Mouse (Mus musculus) heart, embryonic 13.5 days (tissue): ENCODE results near the gene Olfr187. TPM values are rescaled to one million over a fixed set of nuclear protein-coding genes. Genes with fewer than 3 reads are reported as not detected.

Source experiments
- ATAC-seq: fragments of 200-750 bp; cut with Nextera tagmentation; 2 replicates; pipeline ENCODE4 v1.8.0; 2017; ENCODE audit warnings: moderate TSS enrichment; ENCODE audit not compliant: insufficient number of reproducible peaks, low FRiP score, low TSS enrichment; ENCODE audit errors: extremely low read depth
- H3K27ac ChIP-seq: fragments of 300-500 bp; sonication (generic); replicated peaks from 2 replicates; pipeline ENCODE4 v1.5.1; 2015; ENCODE audit warnings: moderate library complexity, mild to moderate bottlenecking, inconsistent platforms
- H3K27me3 ChIP-seq: fragments of 300-500 bp; sonication (generic); replicated peaks from 2 replicates; pipeline ENCODE4 v1.6.1; 2015; ENCODE audit warnings: mild to moderate bottlenecking, inconsistent platforms
- H3K36me3 ChIP-seq: fragments of 300-500 bp; sonication (generic); 2 replicates; pipeline ENCODE4 v1.6.1; 2015; ENCODE audit warnings: mild to moderate bottlenecking, inconsistent platforms
- H3K4me1 ChIP-seq: fragments of 300-500 bp; sonication (generic); 2 replicates; pipeline ENCODE4 v1.6.1; 2015; ENCODE audit warnings: inconsistent platforms
- H3K4me2 ChIP-seq: fragments of 300-500 bp; sonication (generic); 2 replicates; pipeline ENCODE4 v1.6.1; 2015; ENCODE audit warnings: inconsistent platforms, mild to moderate bottlenecking, moderate library complexity
- H3K4me3 ChIP-seq: fragments of 300-500 bp; sonication (generic); 2 replicates; pipeline ENCODE4 v1.5.1; 2015; ENCODE audit warnings: moderate library complexity, mild to moderate bottlenecking, inconsistent platforms
- H3K9ac ChIP-seq: fragments of 300-500 bp; sonication (generic); 2 replicates; pipeline ENCODE4 v1.6.1; 2015; ENCODE audit warnings: inconsistent platforms, mild to moderate bottlenecking, moderate library complexity
- H3K9me3 ChIP-seq: fragments of 300-500 bp; sonication (generic); 2 replicates; pipeline ENCODE4 v1.6.1; 2016; ENCODE audit warnings: inconsistent platforms
- WGBS: fragments of 180-500 bp; shearing (Covaris S2); methylation state at CpG from one replicate; pipeline ENCODE4 v1.1.7; 2015; ENCODE audit warnings: mixed read lengths; 5-methylcytosine and 5-hydroxymethylcytosine counted together
- polyA plus RNA-seq: library from polyadenylated mRNA; unstranded; fragments of >200 nt; fragmentation: Nextera tagmentation; extraction: Ambion mirVana; gene quantifications from 2 replicates; pipeline ENCODE4 v1.2.1, GENCODE M21; 2015

Gene Olfr187
- polyA plus RNA-seq, 1 experiment from 2014 or later: not detected

DNA sequence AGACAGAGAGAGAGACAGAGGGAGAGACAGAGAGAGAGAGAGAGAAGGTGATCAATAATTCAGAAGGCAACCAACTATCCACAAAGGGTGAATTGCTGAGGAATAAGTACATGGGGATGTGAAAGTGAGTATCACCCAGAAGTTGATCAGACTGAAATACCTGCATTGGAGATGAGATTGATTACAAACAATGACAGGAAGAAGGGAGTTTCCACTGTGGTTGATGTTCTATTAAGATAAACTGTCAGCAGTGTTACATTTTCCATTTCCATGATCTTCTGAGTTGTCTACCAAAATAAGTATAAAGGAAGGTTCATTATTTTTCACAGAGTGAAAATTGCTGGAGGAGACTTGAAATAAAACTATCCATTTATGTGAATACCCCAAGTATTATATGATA, 32.4 kb downstream of the Olfr187 start:
- H3K27me3 ChIP-seq: no peaks in the 10 kb centered on the region
- H3K27ac ChIP-seq: no peak overlapping the region
- H3K4me1 ChIP-seq: no peaks in the 10 kb centered on the region
- H3K36me3 ChIP-seq: no peaks in the 10 kb centered on the region
- no peak overlapping the region for H3K4me3 ChIP-seq
- no peak overlapping the region for H3K9ac ChIP-seq
- H3K4me2 ChIP-seq: no peak overlapping the region
- ATAC-seq: no peak
- no peaks in the 10 kb centered on the region for H3K9me3 ChIP-seq

DNA sequence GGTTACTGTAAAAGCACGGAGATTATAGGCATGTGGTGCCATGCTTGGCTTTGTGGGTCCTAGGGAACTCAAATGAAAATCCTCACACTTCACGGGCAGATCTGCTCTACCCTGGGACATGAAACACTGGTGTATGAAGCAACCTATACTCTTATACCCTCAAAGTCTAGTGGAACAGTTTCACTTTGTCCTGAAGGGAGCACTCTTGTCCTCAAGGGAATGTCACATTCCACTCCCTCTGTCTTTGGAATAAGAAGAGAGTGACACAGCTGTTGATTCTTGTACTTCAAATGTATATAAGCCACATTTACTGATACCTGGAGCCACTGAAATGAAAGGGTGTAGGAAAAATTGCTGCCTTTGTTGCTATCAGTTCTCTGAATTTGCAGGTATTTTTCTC, 44.5 kb downstream of the Olfr187 start, which contains the start of gene Olfr183:
Gene Olfr183 (plus strand): TSS at position 301 of the 400 bp plus-strand sequence.
- H3K9me3 ChIP-seq: no peaks in the 10 kb centered on the region
- H3K27ac ChIP-seq: no peak within 1 kb of the TSS
- no peak for ATAC-seq
- H3K4me1 ChIP-seq: no peaks in the 10 kb centered on the region
- 65% methylated on average over 2 of the region's 2 CpGs for WGBS
- H3K27me3 ChIP-seq: no peaks in the 10 kb centered on the region
- H3K9ac ChIP-seq: no peak within 1 kb of the TSS
- H3K4me3 ChIP-seq: no peak within 1 kb of the TSS
- no peak within 1 kb of the TSS for H3K4me2 ChIP-seq
- H3K36me3 ChIP-seq: no peaks in the 10 kb centered on the region

Other genes starting within 250 kb of the Olfr187 start
- not detected in 2 replicates for gene Olfr173, start 239.5 kb downstream of the Olfr187 start, polyA plus RNA-seq
- not detected in 2 replicates for gene Olfr175-ps1, start 213.0 kb downstream of the Olfr187 start, polyA plus RNA-seq
- gene Olfr177, start 165.0 kb downstream of the Olfr187 start, polyA plus RNA-seq: not detected in 2 replicates
- gene Olfr178, start 147.7 kb downstream of the Olfr187 start, polyA plus RNA-seq: not detected in 2 replicates
- not detected in 2 replicates for gene Olfr181, start 111.0 kb downstream of the Olfr187 start, polyA plus RNA-seq
- not detected in 2 replicates for gene Olfr180, start 110.4 kb downstream of the Olfr187 start, polyA plus RNA-seq
- not detected in 2 replicates for gene Olfr183, start 44.4 kb downstream of the Olfr187 start, polyA plus RNA-seq
- gene Olfr186, start 9.5 kb downstream of the Olfr187 start, polyA plus RNA-seq: not detected in 2 replicates
- not detected in 2 replicates for gene Olfr190, start 38.2 kb upstream of the Olfr187 start, polyA plus RNA-seq
- gene Olfr191, start 50.1 kb upstream of the Olfr187 start, polyA plus RNA-seq: not detected in 2 replicates
- gene Olfr193, start 72.1 kb upstream of the Olfr187 start, polyA plus RNA-seq: not detected in 2 replicates
- gene Olfr194, start 81.3 kb upstream of the Olfr187 start, polyA plus RNA-seq: not detected in 2 replicates
- gene Olfr195, start 107.3 kb upstream of the Olfr187 start, polyA plus RNA-seq: not detected in 2 replicates
- gene Olfr196, start 130.7 kb upstream of the Olfr187 start, polyA plus RNA-seq: not detected in 2 replicates
- gene Olfr198, start 163.8 kb upstream of the Olfr187 start, polyA plus RNA-seq: not detected in 2 replicates
- gene Olfr199, start 180.0 kb upstream of the Olfr187 start, polyA plus RNA-seq: not detected in 2 replicates
- not detected in 2 replicates for gene Olfr201, start 232.9 kb upstream of the Olfr187 start, polyA plus RNA-seq
- gene Olfr202, start 247.0 kb upstream of the Olfr187 start, polyA plus RNA-seq: not detected in 2 replicates